Mouse (Mus musculus) brain, embryonic 14.5 days (tissue): ENCODE measurements around the gene Dtd2.

Source experiments
- CTCF ChIP-seq: fragments of 200-500 bp; IDR thresholded peaks from 2 replicates; pipeline ENCODE4 v1.5.1; 2012; ENCODE audit warnings: inconsistent platforms, mild to moderate bottlenecking, moderate library complexity, borderline replicate concordance; ENCODE audit not compliant: insufficient read depth, insufficient read length; ENCODE audit errors: extremely low read depth
- POLR2A ChIP-seq: fragments of 200-500 bp; IDR thresholded peaks from 2 replicates; pipeline ENCODE4 v1.6.1; 2012; ENCODE audit warnings: mild to moderate bottlenecking, inconsistent platforms, borderline replicate concordance; ENCODE audit not compliant: poor library complexity, insufficient read depth, insufficient read length, severe bottlenecking; ENCODE audit errors: extremely low read depth

GRCm38 (mm10) chr12:52005877-52006632 is at the start of gene Dtd2:
- TF ChIP-seq CTCF (no peak), POLR2A (peak; percentile 100)
